Mouse (Mus musculus): Measurements from ENCODE around the gene Ano5. TPM values are rescaled to one million over a fixed set of nuclear protein-coding genes. Genes with fewer than 3 reads are reported as not detected.
A peak's percentile ranks its signal among the peaks of the same experiment; 100 is the strongest.

Gene Ano5
- total and polyA plus RNA-seq, 2 experiments from 2014 or later, result 1.1 to 2.5 TPM

- Histone ChIP-seq H3K4me2 (ENCODE audit: low read depth, low read length) (no peak overlapping the region), H3K36me3 (ENCODE audit: insufficient read depth, low read length) (no peaks in the 10 kb centered on the region), H3K4me1 (ENCODE audit: insufficient read depth, low read length) (no peaks in the 10 kb centered on the region), H3K27ac (no peak overlapping the region), H3K9ac (replicated peaks; ENCODE audit: low read length) (no peak overlapping the region), H3K27me3 (ENCODE audit: insufficient read depth, low read length) (no peaks in the 10 kb centered on the region), H3K9me3 (ENCODE audit: low read length) (no peaks in the 10 kb centered on the region), H3K4me3 (ENCODE audit: low read length) (no peak overlapping the region)
- ATAC-seq (no peak), DNase-seq (ENCODE audit: low spot score) (no peak)
- TF ChIP-seq CTCF (IDR thresholded peaks at IDR 0.05; ENCODE audit: low read depth), result no peak
- 89% methylated on average over 4 of the region's 4 CpGs for WGBS
Observed at GRCm38 (mm10) chr7:51600021-51600420, 89.2 kb downstream of the Ano5 start.

GRCm38 (mm10) chr7:51603741-51604140 lies 92.9 kb downstream of the Ano5 start:
- Histone ChIP-seq H3K9me3 (ENCODE audit: low read length) (no peaks in the 10 kb centered on the region), H3K27ac (no peak overlapping the region), H3K36me3 (ENCODE audit: insufficient read depth, low read length) (no peaks in the 10 kb centered on the region), H3K27me3 (ENCODE audit: insufficient read depth, low read length) (no peaks in the 10 kb centered on the region), H3K9ac (replicated peaks; ENCODE audit: low read length) (no peak overlapping the region), H3K4me2 (ENCODE audit: low read depth, low read length) (no peak overlapping the region), H3K4me1 (ENCODE audit: insufficient read depth, low read length) (no peaks in the 10 kb centered on the region), H3K4me3 (ENCODE audit: low read length) (no peak overlapping the region)
- no peak for TF ChIP-seq CTCF (IDR thresholded peaks at IDR 0.05; ENCODE audit: low read depth)
- no peak for ATAC-seq
- 86% methylated on average over 12 of the region's 12 CpGs for WGBS
- DNase-seq (ENCODE audit: low spot score), result no peak

GRCm38 (mm10) chr7:51614404-51614803 lies 103.6 kb downstream of the Ano5 start:
- no peak overlapping the region for H3K4me3 ChIP-seq (ENCODE audit: low read length)
- no peak overlapping the region for H3K9ac ChIP-seq (replicated peaks; ENCODE audit: low read length)
- TF ChIP-seq CTCF (IDR thresholded peaks at IDR 0.05; ENCODE audit: low read depth), result peak; percentile 78
- H3K9me3 ChIP-seq (ENCODE audit: low read length), result no peaks in the 10 kb centered on the region
- no peaks in the 10 kb centered on the region for H3K4me1 ChIP-seq (ENCODE audit: insufficient read depth, low read length)
- no peaks in the 10 kb centered on the region for H3K36me3 ChIP-seq (ENCODE audit: insufficient read depth, low read length)
- DNase-seq (ENCODE audit: low spot score) (peak; percentile 71), ATAC-seq (no peak)
- H3K27ac ChIP-seq, result no peak overlapping the region
- 40% methylated on average over 5 of the region's 5 CpGs for WGBS
- H3K4me2 ChIP-seq (ENCODE audit: low read depth, low read length), result no peak overlapping the region
- H3K27me3 ChIP-seq (ENCODE audit: insufficient read depth, low read length), result no peaks in the 10 kb centered on the region

GRCm38 (mm10) chr7:51617941-51618340 lies 107.1 kb downstream of the Ano5 start:
- no peak for ATAC-seq
- Histone ChIP-seq H3K27ac (no peak overlapping the region), H3K27me3 (ENCODE audit: insufficient read depth, low read length) (peaks cover 4% of the 10 kb centered on the region; the same call in 1 of the 2 replicates), H3K4me1 (ENCODE audit: insufficient read depth, low read length) (no peaks in the 10 kb centered on the region), H3K9me3 (ENCODE audit: low read length) (no peaks in the 10 kb centered on the region), H3K4me3 (ENCODE audit: low read length) (no peak overlapping the region), H3K4me2 (ENCODE audit: low read depth, low read length) (no peak overlapping the region), H3K36me3 (ENCODE audit: insufficient read depth, low read length) (no peaks in the 10 kb centered on the region), H3K9ac (replicated peaks; ENCODE audit: low read length) (no peak overlapping the region)
- TF ChIP-seq CTCF (IDR thresholded peaks at IDR 0.05; ENCODE audit: low read depth), result peak; percentile 67
- DNase-seq (ENCODE audit: low spot score), result peak; percentile 86

GRCm38 (mm10) chr7:51618412-51618811 lies 107.6 kb downstream of the Ano5 start:
- ATAC-seq (no peak), DNase-seq (ENCODE audit: low spot score) (no peak)
- H3K36me3 ChIP-seq (ENCODE audit: insufficient read depth, low read length), result no peaks in the 10 kb centered on the region
- no peaks in the 10 kb centered on the region for H3K9me3 ChIP-seq (ENCODE audit: low read length)
- TF ChIP-seq CTCF (IDR thresholded peaks at IDR 0.05; ENCODE audit: low read depth), result no peak
- H3K27me3 ChIP-seq (ENCODE audit: insufficient read depth, low read length), result peaks cover 5% of the 10 kb centered on the region
- H3K4me1 ChIP-seq (ENCODE audit: insufficient read depth, low read length), result no peaks in the 10 kb centered on the region
- 22% methylated on average over 2 of the region's 2 CpGs for WGBS
- H3K4me2 ChIP-seq (ENCODE audit: low read depth, low read length), result no peak overlapping the region
- H3K4me3 ChIP-seq (ENCODE audit: low read length), result no peak overlapping the region
- H3K9ac ChIP-seq (replicated peaks; ENCODE audit: low read length), result no peak overlapping the region
- no peak overlapping the region for H3K27ac ChIP-seq

GRCm38 (mm10) chr7:51619977-51620376 lies 109.1 kb downstream of the Ano5 start:
- DNase-seq (ENCODE audit: low spot score), result no peak
- H3K27ac ChIP-seq, result no peak overlapping the region
- H3K36me3 ChIP-seq (ENCODE audit: insufficient read depth, low read length), result no peaks in the 10 kb centered on the region
- H3K4me3 ChIP-seq (ENCODE audit: low read length), result no peak overlapping the region
- WGBS, result 48% methylated on average over 1 of the region's 1 CpGs
- no peaks in the 10 kb centered on the region for H3K4me1 ChIP-seq (ENCODE audit: insufficient read depth, low read length)
- peaks cover 12% of the 10 kb centered on the region for H3K27me3 ChIP-seq (ENCODE audit: insufficient read depth, low read length)
- H3K4me2 ChIP-seq (ENCODE audit: low read depth, low read length), result no peak overlapping the region; the same call in 1 of the 2 replicates
- no peaks in the 10 kb centered on the region for H3K9me3 ChIP-seq (ENCODE audit: low read length)
- no peak overlapping the region for H3K9ac ChIP-seq (replicated peaks; ENCODE audit: low read length)
- no peak for TF ChIP-seq CTCF (IDR thresholded peaks at IDR 0.05; ENCODE audit: low read depth)
- no peak for ATAC-seq

- peak within 1 kb of the TSS; percentile 55 for H3K9ac ChIP-seq (replicated peaks; ENCODE audit: low read length)
- H3K4me1 ChIP-seq (ENCODE audit: insufficient read depth, low read length), result no peaks in the 10 kb centered on the region
- DNase-seq (ENCODE audit: low spot score), result peak; percentile 87
- H3K27ac ChIP-seq, result peak within 1 kb of the TSS; percentile 87
- H3K27me3 ChIP-seq (ENCODE audit: insufficient read depth, low read length), result peaks cover 12% of the 10 kb centered on the region
- H3K9me3 ChIP-seq (ENCODE audit: low read length), result no peaks in the 10 kb centered on the region
- H3K36me3 ChIP-seq (ENCODE audit: insufficient read depth, low read length), result no peaks in the 10 kb centered on the region
- H3K4me2 ChIP-seq (ENCODE audit: low read depth, low read length), result peak within 1 kb of the TSS; percentile 42
- no peak for TF ChIP-seq CTCF (IDR thresholded peaks at IDR 0.05; ENCODE audit: low read depth)
- peak within 1 kb of the TSS; percentile 35 for H3K4me3 ChIP-seq (ENCODE audit: low read length)
- WGBS, result under 1% methylated on average over 23 of the region's 23 CpGs
- ATAC-seq, result peak; percentile 82
Observed at GRCm38 (mm10) chr7:51621694-51622145, 110.9 kb downstream of the Ano5 start, which contains the start of gene Slc17a6. Gene Slc17a6, plus strand, starts transcription at chr7:51622006.

Data from hindbrain, postnatal 0 days (tissue).